Mouse (Mus musculus): ENCODE data around the gene Atp6v0a4.

GRCm38 (mm10) chr6:38064621-38065020 lies 59.8 kb downstream of the Atp6v0a4 start:
- no peak for TF ChIP-seq POLR2A (IDR thresholded peaks at IDR 0.05; ENCODE audit: borderline replicate concordance, extremely low read depth, low read depth, low read length)
- TF ChIP-seq CTCF (IDR thresholded peaks at IDR 0.05; ENCODE audit: insufficient read depth, low read length), result no peak

All from lung, adult 2 months (tissue).